In genomic region chr4:98106445-98107092, GRCm38 (mm10) we compare ENCODE assay signal across 10 mouse cellular contexts.
DNase-seq lines count a peak whose midpoint lies in the region; ATAC-seq and TF ChIP-seq lines count a peak whose summit lies in the region.
"Had no signal": no experiment of that assay in that cellular context is flagged by ENCODE, and none has a peak within 500 bp of the region (broad histone marks: within the 10 kb centered on the region; RNA-seq: fewer than 3 reads in every experiment).

No protein-coding gene starts in this region.

- peak; percentile 59; the same call in 1 of the 2 replicates for ATAC-seq in kidney, embryonic 16.5 days (ENCODE audit: low FRiP score, low TSS enrichment)
- ATAC-seq in intestine, embryonic 15.5 days, result peak; percentile 34
- ATAC-seq in neural tube, embryonic 14.5 days (ENCODE audit: low read depth), result no peak

- peak overlapping the region; percentile 43 for H3K4me2 ChIP-seq in kidney, embryonic 16.5 days (replicated peaks; ENCODE audit: low read depth, low read length)
- H3K4me2 ChIP-seq in intestine, embryonic 15.5 days (replicated peaks), result peak overlapping the region; percentile 32
- H3K4me2 ChIP-seq in neural tube, embryonic 14.5 days (ENCODE audit: low read depth, low read length), result peak overlapping the region; percentile 30

- H3K9me3 ChIP-seq in kidney, embryonic 16.5 days (ENCODE audit: low read length), result no peaks in the 10 kb centered on the region
- no peaks in the 10 kb centered on the region for H3K9me3 ChIP-seq in intestine, embryonic 15.5 days
- H3K9me3 ChIP-seq in neural tube, embryonic 14.5 days (ENCODE audit: control insufficient read depth, low read length), result no peaks in the 10 kb centered on the region

- DNase-seq in kidney, adult 11 months, result no peak
- DNase-seq in left cerebral cortex, adult 8-10 months (ENCODE audit: low spot score in 2 of 2), result no peak
- no peak for DNase-seq in thymus, adult 2 months
- no peak for DNase-seq in testis, postnatal 14 days (ENCODE audit: low spot score)
- DNase-seq: cerebellum, adult 9-10 months; layer of hippocampus, postnatal 36 days had no signal

- no peaks in the 10 kb centered on the region for H3K36me3 ChIP-seq in kidney, embryonic 16.5 days (ENCODE audit: insufficient read depth, low read length)
- no peaks in the 10 kb centered on the region for H3K36me3 ChIP-seq in intestine, embryonic 15.5 days
- no peaks in the 10 kb centered on the region for H3K36me3 ChIP-seq in neural tube, embryonic 14.5 days (ENCODE audit: control insufficient read depth, insufficient read depth, low read length)
- H3K36me3 ChIP-seq in thymus, adult 2 months (ENCODE audit: control insufficient read depth, insufficient read depth, low read length), result no peaks in the 10 kb centered on the region

- 7% methylated on average over 14 of the region's 14 CpGs for WGBS in kidney, embryonic 16.5 days
- WGBS in intestine, embryonic 15.5 days, result 24% methylated on average over 14 of the region's 14 CpGs
- 7% methylated on average over 14 of the region's 14 CpGs for WGBS in neural tube, embryonic 14.5 days
- 91% methylated on average over 14 of the region's 14 CpGs for WGBS in thymus, adult 2 months

- no peak for TF ChIP-seq CTCF in embryonic fibroblast, embryonic 13.5 days (IDR thresholded peaks at IDR 0.05; ENCODE audit: borderline replicate concordance, insufficient read depth, low read length)
- no peak for TF ChIP-seq CTCF in thymus, adult 2 months (IDR thresholded peaks at IDR 0.05; ENCODE audit: borderline replicate concordance, control insufficient read depth, extremely low read depth, insufficient read depth, low read length, poor library complexity)

- peak overlapping the region; percentile 67 for H3K27ac ChIP-seq in kidney, embryonic 16.5 days (ENCODE audit: low read length)
- peak overlapping the region; percentile 74; the same call in 1 of the 2 replicates for H3K27ac ChIP-seq in embryonic fibroblast, embryonic 13.5 days (ENCODE audit: insufficient read depth, low read length)
- H3K27ac ChIP-seq in intestine, embryonic 15.5 days, result no peak overlapping the region; the same call in 1 of the 2 replicates
- H3K27ac ChIP-seq in neural tube, embryonic 14.5 days (ENCODE audit: low read depth, low read length), result peak overlapping the region; percentile 56
- H3K27ac ChIP-seq in thymus, adult 2 months (ENCODE audit: control insufficient read depth, insufficient read depth, low read length), result no peak overlapping the region

- no peak overlapping the region for H3K9ac ChIP-seq in kidney, embryonic 16.5 days (replicated peaks; ENCODE audit: low read length)
- H3K9ac ChIP-seq in intestine, embryonic 15.5 days, result no peak overlapping the region
- no peak overlapping the region; the same call in 1 of the 2 replicates for H3K9ac ChIP-seq in neural tube, embryonic 14.5 days (replicated peaks; ENCODE audit: low read depth, low read length)

- TF ChIP-seq POLR2A in embryonic fibroblast, embryonic 13.5 days (IDR thresholded peaks at IDR 0.05; ENCODE audit: low read depth, low read length), result no peak
- no peak for TF ChIP-seq POLR2A in thymus, adult 2 months (IDR thresholded peaks at IDR 0.05; ENCODE audit: control insufficient read depth, extremely low read depth, insufficient read depth, low read length, poor library complexity)

- no peaks in the 10 kb centered on the region for H3K27me3 ChIP-seq in kidney, embryonic 16.5 days (ENCODE audit: insufficient read depth, low read length)
- H3K27me3 ChIP-seq in intestine, embryonic 15.5 days (replicated peaks), result no peaks in the 10 kb centered on the region
- H3K27me3 ChIP-seq in neural tube, embryonic 14.5 days (ENCODE audit: control insufficient read depth, insufficient read depth, low read length), result no peaks in the 10 kb centered on the region
- H3K27me3 ChIP-seq in thymus, adult 2 months (ENCODE audit: control insufficient read depth, insufficient read depth, low read length), result no peaks in the 10 kb centered on the region

- H3K4me3 ChIP-seq in kidney, embryonic 16.5 days (ENCODE audit: low read length), result peak overlapping the region; percentile 9; the same call in 1 of the 2 replicates
- H3K4me3 ChIP-seq in embryonic fibroblast, embryonic 13.5 days (ENCODE audit: insufficient read depth, low read length), result no peak overlapping the region
- H3K4me3 ChIP-seq in intestine, embryonic 15.5 days (replicated peaks), result no peak overlapping the region
- no peak overlapping the region for H3K4me3 ChIP-seq in neural tube, embryonic 14.5 days (ENCODE audit: low read depth, low read length)
- no peak overlapping the region for H3K4me3 ChIP-seq in thymus, adult 2 months (ENCODE audit: control insufficient read depth, insufficient read depth, low read length)

- H3K4me1 ChIP-seq in kidney, embryonic 16.5 days (ENCODE audit: insufficient read depth, low read length), result peaks cover 61% of the 10 kb centered on the region
- peaks cover 17% of the 10 kb centered on the region for H3K4me1 ChIP-seq in embryonic fibroblast, embryonic 13.5 days (ENCODE audit: control insufficient read depth, insufficient read depth, low read length)
- peaks cover 28% of the 10 kb centered on the region for H3K4me1 ChIP-seq in intestine, embryonic 15.5 days (replicated peaks)
- peaks cover 31% of the 10 kb centered on the region for H3K4me1 ChIP-seq in neural tube, embryonic 14.5 days (ENCODE audit: control insufficient read depth, insufficient read depth, low read length)
- H3K4me1 ChIP-seq in thymus, adult 2 months (replicated peaks; ENCODE audit: control insufficient read depth, insufficient read depth, low read length), result peaks cover 40% of the 10 kb centered on the region

Comparison
In these comparisons a context has a peak if more than half of its experiments do, and no peak if none do; other contexts are left out.
1. H3K27ac ChIP-seq: peak in kidney, embryonic 16.5 days (single experiment), embryonic fibroblast, embryonic 13.5 days (single experiment) and neural tube, embryonic 14.5 days (single experiment); none in intestine, embryonic 15.5 days (single experiment) and thymus, adult 2 months (single experiment).
2. Peak in every context shown above with its lines, with median percentiles within 50 percentile points of each other: H3K4me2 ChIP-seq.